Mouse (Mus musculus) liver, adult (tissue): ENCODE measurements around the gene Cep162.

Source experiments
- GATA4 ChIP-seq: IDR thresholded peaks from 2 replicates; pipeline ENCODE4 v1.6.1; 2014; ENCODE audit warnings: mild to moderate bottlenecking, low read length; ENCODE audit not compliant: insufficient replicate concordance

Gene Cep162

DNA sequence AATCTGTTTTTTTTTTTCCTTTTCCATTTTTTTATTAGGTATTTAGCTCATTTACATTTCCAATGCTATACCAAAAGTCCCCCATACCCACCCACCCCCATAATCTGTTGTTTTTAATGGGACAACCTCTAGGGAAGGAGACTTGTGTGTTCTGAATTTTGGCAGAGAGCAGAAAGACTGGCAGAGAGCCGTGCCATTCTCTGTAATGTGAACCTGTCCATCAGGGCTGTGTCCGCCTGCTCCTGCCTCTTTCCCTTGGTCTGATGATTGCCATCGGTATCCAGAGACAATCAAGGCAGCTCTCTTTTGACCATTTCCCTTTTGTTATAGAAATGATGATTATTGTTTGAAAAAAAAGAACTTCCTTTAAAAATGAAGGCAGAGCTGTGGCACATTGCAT is 84.4 kb downstream of the Cep162 start:
- TF ChIP-seq GATA4 = no peak

DNA sequence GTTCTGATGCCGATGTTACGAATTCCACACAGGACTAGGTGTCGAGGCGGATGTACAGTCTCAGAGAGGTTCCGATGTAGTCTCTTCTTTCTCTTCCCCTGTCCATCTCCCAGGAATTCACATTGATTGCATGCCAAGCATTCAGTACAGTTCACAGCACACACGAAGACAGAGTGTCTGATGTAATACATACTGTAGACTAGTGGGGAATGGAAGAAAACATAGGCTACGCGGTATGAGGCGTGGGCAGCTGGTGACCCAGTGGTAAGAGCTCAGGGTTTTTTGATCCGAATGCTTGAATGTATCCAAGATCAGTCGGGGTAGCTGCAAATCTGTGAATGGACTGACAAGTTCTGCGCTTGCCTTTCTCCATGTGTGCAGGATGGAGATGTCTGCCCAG is 86.2 kb downstream of the Cep162 start:
- TF ChIP-seq GATA4 = no peak

DNA sequence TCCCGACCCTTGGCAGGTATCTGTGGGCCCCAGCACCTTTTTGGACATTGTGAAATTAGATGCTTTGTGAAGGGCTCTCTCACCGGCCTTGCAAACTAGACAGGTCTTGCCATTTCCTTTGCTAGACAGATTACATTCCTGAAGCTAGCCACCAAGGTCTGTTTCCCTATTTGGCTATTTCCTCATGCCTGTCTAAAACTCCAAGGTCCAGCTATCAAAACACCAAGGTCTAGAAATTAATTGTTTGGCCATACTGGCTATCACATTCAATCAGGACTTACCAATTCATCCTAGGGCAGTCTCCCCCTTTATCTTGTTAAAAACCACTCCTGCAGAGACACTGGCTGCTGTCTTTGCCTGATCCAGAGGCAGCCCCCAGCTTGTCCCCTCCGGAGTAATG is 87.3 kb downstream of the Cep162 start:
- TF ChIP-seq GATA4 = no peak

- TF ChIP-seq GATA4 = no peak
These were observed 88.1 kb downstream of the Cep162 start for GRCm38 (mm10) chr9:87167001-87167830.

DNA sequence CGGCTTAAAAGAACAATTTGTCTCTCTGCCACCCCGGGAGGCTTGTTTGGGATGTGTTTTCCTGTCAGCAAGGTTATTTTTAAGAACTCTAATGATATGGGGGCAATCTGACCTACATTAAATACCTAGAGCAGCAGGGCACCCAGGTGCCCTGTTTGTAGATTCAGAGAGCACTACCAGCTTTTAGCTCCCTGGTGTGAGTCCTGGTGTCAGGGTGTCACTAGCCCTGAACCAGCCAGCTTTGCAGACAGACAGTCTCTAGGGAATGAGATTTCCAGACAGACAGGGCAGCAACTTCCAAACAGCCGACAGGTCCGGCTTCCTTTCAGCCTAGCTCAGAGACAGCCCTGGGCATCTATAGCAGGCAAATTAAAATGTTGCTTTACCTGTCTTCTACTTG is 92.8 kb downstream of the Cep162 start:
- TF ChIP-seq GATA4 = no peak

DNA sequence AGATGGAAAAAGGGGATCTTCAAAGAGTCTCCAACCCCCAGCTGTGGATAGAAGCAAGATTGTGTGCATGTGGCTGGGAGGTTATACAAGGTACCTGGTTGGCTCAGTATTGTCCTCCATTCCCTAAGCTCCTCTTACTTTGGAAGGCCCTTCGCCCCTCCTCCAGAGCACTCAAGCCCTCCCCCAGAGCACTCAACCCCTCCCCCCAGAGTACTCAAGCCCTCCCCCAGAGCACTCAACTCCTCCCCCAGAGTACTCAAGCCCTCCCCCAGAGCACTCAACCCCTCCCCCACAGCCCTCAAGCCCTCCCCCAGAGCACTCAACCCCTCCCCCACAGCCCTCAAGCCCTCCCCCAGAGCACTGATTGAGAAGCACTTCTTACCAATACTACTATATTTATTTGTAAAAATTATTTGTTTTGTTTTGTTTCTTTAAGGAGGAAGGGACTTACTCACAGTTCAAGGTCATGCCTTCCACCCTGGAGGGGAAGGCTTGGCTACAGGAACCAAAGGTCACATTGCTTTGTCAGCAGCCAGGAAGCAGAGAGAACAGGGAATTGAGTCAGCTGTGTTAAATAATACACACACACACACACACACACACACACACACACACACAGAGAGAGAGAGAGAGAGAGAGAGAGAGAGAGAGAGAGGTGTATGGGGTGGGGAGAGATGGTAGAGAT is 102.6 kb downstream of the Cep162 start:
- TF ChIP-seq GATA4 = no peak

- no peak for TF ChIP-seq GATA4
These were observed 107.4 kb downstream of the Cep162 start for GRCm38 (mm10) chr9:87147927-87148326.

DNA sequence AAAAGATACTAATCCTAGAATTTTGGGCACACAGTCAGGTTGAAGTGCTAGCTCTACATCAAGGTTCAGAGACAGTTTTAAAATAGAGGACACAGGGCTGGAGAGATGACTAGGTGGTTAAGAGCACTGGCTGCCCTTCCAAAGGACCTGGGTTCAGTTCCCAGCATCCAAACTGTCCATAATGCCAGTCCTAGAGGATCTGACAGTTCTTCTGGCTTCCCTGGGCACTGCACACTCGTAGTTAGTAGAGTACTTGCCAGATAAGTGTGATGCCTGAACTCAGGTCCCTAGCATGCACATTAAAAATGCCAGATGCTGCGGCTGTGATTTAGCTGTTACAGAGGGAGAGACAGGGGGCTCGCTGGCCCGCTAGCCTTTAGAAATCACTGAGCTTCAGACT is 108.9 kb downstream of the Cep162 start:
- TF ChIP-seq GATA4 = no peak

DNA sequence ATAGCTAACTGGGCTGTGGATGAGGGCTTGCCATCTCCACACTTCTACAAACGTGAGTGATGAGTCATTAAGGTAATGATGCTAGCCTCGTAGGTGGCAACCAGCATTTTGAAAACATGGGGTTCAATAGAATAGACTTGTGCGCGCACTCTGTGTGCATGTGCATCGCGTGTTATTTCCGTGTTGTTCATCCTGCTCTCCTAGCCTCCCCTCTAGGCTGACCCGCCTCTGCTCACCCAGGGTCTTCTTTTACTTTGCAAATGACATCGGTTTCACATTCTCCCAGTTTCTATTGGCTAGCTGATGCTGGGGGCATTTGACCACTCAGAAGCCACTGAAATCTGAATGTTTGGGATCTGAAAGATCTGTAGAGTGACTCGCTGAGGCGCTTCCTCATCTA is 109.7 kb downstream of the Cep162 start:
- no peak for TF ChIP-seq GATA4

DNA sequence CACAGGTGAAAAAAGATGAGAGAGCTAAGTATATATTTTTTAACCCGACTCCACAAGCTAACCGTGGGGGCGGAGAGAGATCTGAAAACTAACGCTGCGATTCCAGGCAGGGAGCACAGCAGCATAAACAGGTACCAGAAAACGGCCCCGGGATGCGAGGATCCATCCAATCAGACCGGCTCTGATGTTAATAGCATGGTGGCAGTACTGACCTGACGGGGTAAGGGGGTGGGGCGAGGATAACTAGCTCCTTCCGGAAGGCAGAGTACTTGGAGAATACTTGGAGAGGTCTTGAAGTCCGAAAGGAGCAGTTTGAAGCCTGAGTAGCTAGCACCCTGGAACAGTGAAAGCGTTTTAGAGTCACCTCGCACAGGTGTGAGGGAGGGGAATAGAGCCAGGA is 110.2 kb downstream of the Cep162 start:
- TF ChIP-seq GATA4 = no peak

- no peak for TF ChIP-seq GATA4
These were observed 110.8 kb downstream of the Cep162 start for GRCm38 (mm10) chr9:87144532-87144931.

- TF ChIP-seq GATA4 = no peak
These were observed 111.2 kb downstream of the Cep162 start, which contains the start of gene Mrap2 for GRCm38 (mm10) chr9:87144106-87144505. Gene Mrap2 (plus strand): TSS chr9:87144306.

GRCm38 (mm10) chr9:87143076-87143475 is 112.3 kb downstream of the Cep162 start:
- no peak for TF ChIP-seq GATA4
